Mouse (Mus musculus) thymus, postnatal 36 days (tissue): ENCODE results near the gene Zfp457.
"Not testable (repeated sequence)": the region's sequence is repeated elsewhere in the genome, so short reads cannot be mapped to it uniquely, and the experiment has no call there.

Experiments
- DNase-seq, 2 experiments: peaks; one replicate each; pipeline ENCODE4 v3.0.0; 2022; ENCODE audit warnings: mixed read lengths in 2 of 2

The Zfp457 gene

DNA sequence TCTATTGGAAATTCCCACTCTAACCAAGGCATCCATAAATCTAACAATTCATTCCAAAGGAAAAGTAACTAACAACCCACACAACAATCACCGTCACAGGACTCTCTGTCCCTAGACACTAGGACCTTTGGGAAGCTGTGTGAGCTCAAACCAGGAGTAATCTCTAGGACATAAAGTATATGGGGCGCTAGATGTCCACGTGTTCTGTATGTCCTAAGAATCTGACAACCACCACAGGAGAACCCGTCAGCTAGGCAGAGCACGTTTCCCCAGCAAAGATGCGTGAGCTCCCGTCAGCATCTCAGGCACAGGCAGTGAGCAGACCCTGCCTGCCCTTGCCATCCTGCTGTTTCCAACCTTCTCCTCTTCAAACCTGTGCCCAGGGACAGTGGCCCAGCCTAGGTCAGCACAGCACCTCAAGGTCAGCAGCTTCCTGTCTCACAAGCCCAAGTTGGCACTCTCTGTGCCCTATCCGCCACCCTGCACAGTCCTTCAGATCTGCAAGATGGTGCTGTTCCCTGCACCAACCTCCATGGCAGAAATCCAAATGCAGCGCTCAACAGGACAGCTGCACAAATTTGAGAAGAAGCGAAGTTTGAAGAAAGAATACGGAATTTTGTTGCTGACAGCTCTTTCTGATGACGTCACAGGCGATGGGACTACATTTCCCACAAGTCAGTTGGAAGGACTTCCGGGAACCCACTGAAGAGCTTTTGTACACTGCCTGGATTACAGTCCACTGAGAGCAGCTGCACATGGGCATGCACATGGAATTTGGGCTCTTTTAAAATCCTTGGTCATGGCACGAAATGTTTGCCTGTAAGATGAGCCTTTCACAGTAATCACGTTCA is at the start of gene Zfp457:
Zfp457 (minus strand) TSS at position 664 of the 851 bp plus-strand sequence.
- DNase-seq: peak; percentile 78 to 80

DNA sequence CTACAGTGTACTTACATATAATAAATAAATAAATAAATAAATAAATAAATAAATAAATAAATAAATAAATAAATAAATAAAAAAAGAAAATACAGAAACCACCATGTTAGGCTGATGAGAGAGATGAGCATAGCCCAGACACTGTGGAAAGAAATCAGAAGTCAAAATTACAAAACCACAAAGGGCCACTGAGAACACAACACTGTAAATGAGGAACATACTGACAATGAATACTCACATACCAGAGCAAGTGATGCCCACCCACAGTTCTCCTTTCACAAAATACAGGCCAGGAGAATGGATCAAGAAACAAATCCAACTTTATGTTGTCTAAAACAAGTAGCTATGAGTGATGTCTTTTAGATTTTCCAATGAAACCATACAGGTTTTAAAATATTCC is 45.6 kb upstream of the Zfp457 start:
- DNase-seq: no peak

DNA sequence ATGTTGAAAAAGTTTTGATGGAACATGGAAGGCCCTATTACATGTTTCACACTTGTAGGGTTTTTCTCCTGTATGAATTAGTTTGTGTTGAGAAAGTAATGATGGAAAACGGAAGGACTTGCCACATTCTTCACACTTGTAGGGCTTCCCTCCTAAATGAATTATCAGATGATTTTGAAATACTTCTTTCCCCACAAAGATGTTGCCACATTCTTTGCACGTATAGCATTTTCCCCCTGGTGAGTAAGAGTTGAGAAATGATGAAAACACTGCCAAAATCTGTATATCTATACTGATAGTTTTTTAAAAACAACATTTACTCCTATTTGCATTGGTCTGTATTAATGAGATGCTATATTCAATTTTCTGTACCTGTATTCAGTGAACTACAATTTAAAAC is 37.1 kb upstream of the Zfp457 start:
- no peak for DNase-seq

DNA sequence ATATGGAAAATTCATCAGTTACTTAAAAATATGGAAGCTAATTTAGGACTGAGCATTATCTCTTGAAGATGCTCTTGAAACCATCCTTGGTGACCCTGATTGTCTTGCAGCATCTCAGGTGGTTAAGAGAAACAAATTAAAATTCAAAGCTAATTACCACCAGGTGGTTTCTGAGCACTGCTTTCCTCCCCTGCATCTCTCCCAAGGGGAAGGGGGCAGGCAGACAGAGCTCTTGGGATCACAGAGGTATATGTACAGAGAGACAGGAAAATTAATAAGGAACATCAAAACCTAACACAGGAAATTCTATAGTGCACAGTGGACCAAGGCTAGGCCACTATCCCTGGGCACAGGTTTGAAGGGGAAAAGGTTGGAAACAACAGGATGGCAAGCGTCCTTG is 26.6 kb upstream of the Zfp457 start:
- DNase-seq: no peak

DNA sequence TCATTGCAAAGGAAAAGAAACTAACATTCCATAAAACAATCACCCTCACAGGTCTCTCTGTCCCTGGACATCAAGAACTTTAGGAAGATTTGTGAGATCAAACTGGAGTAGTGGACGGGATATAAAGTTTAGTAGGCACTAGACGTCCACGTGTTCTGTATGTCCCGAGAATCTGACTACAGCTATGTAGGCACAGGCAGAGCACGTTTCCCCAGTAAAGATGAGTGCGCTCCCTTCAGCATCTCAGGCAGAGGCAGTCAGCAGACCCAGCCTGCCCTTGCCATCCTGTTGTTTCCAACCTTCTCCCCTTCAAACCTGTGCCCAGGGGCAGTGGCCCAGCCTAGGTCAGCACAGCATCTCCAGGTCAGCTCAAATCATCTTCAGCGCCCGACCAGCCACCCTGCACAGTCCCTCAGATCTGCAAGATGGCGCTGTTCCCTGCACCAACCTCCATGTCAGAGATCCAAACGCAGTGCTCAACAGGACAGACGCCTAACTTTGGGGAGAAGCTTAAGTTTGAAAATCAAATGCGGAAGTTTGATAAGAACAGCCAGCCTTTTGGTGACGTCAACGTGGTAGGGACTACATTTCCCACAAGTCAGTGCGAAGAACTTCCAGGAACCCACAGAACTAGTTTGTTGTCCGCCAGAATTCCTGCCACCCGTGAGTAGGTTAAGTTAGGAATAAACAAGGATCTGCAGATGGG is 25.9 kb upstream of the Zfp457 start, which contains the start of gene Zfp595:
Zfp595 (minus strand) TSS at position 552 of the 706 bp plus-strand sequence.
- peak; percentile 73 to 76 for DNase-seq

DNA sequence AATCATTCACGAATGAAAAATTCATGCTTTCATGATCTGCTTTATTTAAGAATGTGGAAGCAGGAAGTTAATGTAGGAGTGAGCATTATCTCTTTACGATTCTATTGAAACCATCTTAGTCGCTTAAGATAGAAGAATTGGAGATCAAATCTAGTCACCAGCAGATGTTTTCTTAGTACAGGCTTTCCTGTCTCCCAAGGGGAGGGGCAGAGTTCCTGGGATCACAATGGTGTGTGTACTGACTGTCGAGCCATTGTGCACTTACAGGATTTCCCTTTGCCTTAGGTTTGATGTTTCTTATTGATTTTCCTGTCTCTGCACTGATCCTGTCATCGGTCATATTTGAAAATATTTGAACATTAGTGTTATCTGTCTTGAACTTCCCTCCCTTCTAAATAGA is 433 bp upstream of the Zfp457 start:
- DNase-seq: no peak

DNA sequence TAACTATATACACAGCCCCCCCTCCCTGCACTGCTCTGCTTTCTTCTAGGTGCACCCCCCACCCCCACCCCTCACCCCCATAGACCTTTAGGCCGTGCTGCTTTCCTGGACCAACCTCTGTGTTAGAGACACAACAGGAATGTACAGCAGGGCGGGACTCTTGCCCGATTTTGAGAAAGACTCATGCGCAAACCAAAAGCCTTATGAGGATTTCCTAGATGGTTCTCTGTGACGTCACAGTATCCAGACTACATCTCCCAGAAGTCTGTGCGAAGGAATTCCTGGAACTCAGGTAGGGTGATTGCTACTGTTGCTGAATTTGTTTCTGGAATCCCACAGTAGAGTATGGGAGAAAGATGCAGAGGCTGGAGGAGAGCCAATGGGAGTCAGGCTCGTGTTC is 28.0 kb downstream of the Zfp457 start, which contains the start of gene Zfp458:
Zfp458 (minus strand) TSS at position 153 of the 400 bp plus-strand sequence.
- DNase-seq: no peak

DNA sequence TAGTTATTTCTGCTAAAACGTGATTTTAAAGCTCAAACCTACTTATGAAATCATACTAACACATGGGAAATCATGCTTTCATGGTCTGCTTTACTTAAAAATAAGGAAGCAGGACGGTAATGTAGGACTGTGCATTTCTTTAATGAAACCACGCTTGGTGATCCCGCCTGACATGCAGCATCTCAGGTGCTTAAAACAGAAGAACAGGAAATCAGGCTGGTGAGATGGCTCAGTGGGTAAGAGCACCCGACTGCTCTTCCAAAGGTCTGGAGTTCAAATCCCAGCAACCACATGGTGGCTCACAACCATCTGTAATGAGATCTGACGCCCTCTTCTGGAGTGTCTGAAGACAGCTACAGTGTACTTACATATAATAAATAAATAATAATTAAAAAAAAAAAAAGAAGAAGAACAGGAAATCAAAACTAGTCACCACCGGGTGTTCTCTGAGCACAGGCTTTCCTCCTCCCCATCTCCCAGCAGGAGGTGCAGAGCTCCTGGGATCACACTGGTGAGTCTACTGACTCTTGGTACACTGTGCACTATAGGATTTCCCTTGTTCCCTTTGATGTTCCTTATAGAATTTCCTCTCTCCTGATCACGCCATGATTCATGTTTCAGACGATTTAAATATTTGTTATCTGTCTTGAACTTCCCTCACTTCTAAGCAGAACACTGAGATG is 36.8 kb downstream of the Zfp457 start:
- DNase-seq: not testable (repeated sequence)

DNA sequence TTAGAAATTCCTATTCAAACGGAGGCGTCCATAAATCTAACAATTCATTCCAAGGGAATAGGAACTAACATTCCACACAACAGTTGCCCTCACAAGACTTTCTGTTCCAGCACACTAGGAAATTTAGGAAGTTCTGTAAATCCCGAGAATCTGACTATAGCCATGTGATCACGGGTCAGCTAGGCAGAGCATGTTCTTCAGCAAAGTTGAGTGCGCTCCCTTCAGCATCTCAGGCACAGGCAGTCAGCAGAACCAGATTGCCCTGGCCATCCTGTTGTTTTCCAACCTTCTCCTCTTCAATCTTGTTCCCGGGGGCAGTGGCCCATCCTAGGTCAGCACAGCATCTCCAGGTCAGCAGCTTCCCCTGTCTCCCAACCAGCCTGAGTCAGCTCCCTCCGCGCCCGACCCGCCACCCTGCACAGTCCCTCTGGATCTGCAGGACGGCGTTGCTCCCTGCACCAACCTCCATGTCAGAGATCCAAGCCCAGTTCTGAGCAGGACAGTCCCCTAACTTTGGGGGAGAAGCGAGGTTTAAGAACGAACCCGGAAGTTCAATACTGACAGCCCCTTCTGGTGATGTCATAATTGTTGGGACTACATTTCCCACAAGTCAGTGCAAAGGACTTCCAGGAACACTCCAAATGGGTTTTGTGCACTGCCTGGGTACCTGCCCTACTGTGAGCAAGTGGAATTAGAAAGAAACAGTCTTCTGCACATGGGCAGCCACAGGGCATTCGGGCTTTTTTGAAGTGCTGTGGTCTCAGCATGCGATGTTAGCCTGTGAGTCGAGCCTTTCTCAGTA is 37.5 kb downstream of the Zfp457 start:
- DNase-seq: peak; percentile 60
